Mouse (Mus musculus): ENCODE measurements around the gene Pex3.

Gene Pex3

DNA sequence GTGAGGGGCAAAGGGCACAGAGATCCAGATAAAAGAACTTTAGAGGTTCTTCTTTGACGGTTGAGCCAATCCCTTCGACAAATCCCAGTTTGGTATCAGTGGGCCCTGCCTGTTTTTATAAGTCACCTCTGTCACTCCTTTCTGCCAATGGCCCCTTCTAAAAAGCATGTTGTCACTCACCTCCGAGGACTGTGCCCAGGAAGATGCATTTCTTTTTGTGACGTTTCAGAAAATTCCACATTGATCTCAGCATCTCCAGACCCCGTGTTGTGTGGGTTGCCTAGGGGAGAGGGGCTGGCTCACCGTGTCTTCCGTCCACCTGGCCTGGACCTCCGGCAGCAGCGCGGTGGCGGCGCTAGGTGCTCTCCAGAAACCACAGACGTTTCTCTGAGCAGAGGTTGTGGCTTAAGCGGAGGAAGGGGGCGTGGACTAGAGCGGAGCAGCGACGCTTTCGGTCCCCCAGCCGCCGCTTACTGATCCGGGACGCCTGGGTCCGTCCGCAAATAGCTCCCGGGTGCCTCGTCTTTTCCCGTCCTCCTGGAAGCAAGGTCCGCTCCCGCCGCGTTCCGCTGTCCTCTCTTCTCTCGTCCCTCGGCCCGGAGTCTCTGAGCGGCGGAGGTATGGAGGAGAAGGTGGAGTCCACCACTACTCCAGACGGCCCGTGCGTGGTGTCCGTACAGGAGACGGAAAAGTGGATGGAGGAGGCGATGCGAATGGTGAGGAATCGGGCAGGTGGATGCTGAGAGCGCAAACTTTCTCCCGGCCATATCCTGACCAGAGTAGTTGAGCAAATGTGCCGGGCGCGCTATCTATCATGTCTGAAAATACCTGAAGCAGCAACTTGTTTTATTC lies at the start of gene Pex3, which contains the start of gene Adat2:
TSS of gene Pex3 (minus strand) at position 497 of the 852 bp plus-strand sequence.
TSS of gene Adat2 (plus strand) at position 249 of the 852 bp plus-strand sequence.
- DNase-seq, result peak; percentile 94

DNA sequence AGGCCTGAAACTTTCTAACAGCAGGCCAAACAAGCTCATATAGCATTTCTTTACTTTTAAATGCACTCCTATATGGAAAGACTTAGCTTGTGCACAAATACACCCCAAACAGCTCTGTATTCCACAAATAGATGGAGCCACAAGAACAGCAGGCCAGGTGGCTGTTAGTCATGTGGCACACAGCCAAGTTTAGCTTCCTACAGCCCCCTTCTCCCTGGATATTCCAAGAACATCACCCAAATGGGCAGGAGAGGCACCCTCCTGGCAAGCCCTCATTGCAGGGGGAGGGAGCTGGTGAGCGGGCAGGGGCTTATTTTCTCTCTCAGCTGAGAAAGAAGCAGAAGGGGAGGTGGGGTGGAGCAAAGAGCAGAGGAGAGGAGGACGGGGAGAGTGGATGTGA lies 48.0 kb upstream of the Pex3 start:
- no peak for DNase-seq

DNA sequence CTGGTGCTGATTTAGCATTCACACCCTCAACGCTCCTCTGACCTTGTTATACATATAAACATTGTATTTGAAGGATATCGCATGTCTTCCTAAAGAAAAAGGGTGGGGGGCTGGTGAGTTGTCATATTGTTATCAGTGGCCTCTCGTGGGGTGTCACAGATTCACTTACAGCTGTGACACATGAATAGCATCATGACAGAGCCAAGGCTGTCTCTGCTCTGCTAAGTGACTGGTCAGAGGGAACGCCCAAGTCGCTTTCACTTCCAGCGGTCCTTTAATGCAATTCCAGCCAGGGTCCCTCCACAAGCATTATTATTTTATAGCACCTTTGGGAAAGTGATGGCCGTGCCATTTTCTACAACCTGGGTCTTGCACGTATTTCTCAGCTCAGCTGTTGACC lies 44.5 kb upstream of the Pex3 start:
- no peak for DNase-seq

- DNase-seq, result no peak
Measured at GRCm38 (mm10) chr10:13596866-13597265, 43.9 kb upstream of the Pex3 start.

- peak; percentile 52 for DNase-seq
Measured at GRCm38 (mm10) chr10:13596073-13596472, 43.1 kb upstream of the Pex3 start.

- DNase-seq, result no peak
Measured at GRCm38 (mm10) chr10:13593529-13593928, 40.6 kb upstream of the Pex3 start.

- no peak for DNase-seq
Measured at GRCm38 (mm10) chr10:13592196-13592595, 39.3 kb upstream of the Pex3 start.

DNA sequence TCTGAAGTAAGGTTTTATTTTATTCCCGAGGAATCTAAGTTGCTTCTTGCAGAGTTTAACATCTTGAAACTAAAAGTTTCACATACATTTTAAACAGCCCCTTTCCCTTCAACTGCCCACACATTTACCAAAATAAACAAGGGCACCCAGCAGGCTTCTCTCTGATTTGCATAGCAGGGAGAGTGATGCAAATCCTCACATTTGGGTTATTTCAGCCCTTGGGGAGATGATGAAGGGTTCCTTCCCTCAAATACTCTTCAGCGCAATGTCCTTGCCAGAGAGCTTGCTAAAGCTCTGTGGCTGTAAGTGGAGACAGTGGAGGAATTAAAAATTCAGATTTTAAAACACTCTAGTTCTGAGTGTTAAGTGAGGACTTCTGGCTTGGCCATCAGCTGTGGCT lies 35.0 kb upstream of the Pex3 start:
- DNase-seq, result no peak

GRCm38 (mm10) chr10:13577123-13577522 lies 24.2 kb upstream of the Pex3 start:
- no peak for DNase-seq

GRCm38 (mm10) chr10:13572410-13572809 lies 19.5 kb upstream of the Pex3 start:
- DNase-seq, result no peak

- no peak for DNase-seq
Measured at GRCm38 (mm10) chr10:13572003-13572402, 19.1 kb upstream of the Pex3 start.

- DNase-seq, result no peak
Measured at GRCm38 (mm10) chr10:13570697-13571538, 18.0 kb upstream of the Pex3 start.

GRCm38 (mm10) chr10:13569818-13570217 lies 16.9 kb upstream of the Pex3 start:
- no peak for DNase-seq

DNA sequence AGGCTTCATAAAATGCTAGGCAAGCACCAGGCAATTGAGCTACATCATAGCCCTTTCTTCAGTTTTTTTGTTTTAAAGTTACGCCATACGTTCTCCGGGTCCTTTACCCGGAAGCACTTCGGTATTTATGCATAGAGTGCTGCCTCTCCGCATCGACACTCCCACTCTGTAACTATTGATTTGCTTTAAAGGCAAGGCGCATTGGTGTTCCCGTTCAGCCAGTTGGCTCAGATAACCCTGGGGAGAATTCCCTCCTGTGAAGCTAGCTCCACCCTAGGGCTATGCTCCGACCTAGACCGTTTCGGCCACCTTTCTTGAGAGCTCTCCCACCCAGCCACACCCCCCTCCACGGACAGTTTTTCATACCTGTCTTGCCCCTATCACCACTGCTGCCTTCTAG lies 13.5 kb upstream of the Pex3 start:
- no peak for DNase-seq

DNA sequence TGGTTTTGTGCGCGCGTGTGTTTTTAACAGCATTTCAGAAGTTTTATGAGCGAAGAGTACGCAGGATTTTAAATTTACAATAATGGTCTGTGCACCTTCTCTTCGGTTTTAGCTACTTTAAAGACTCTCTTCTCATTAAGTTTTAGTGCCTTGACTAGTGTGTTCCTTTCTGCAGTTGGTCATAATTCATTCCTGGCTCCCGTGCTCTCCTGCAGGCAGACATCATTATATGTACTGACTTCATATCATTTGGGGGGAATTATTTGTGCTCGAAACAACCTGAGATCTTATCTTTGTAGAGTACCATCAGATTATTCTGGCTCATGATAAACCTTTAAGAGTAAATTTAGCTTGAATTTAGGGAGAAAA lies 12.1 kb upstream of the Pex3 start:
- DNase-seq, result no peak

- peak; percentile 68 for DNase-seq
Measured at GRCm38 (mm10) chr10:13564364-13565079, 11.6 kb upstream of the Pex3 start.

GRCm38 (mm10) chr10:13560014-13560674 lies 7.2 kb upstream of the Pex3 start:
- DNase-seq, result no peak

DNA sequence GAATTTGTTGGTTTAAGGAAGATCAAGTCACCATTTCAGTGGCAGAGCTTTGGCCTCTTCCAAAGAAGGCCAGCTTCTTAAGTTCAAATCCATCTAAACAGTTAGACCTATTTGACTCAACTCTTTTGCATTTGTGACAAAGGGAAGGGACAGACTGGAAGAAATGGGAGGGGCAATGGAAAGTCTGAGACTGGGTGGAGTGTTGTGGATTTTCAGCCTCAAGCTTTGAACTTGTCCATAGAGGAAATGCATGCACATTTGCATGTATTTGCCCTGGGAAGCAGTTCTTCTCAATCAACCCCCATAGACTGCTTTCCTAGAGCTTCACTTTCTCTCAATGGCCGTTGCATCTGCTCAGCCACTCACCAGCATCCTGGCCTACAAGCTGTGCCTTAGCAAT lies 1.4 kb upstream of the Pex3 start:
- no peak for DNase-seq

DNA sequence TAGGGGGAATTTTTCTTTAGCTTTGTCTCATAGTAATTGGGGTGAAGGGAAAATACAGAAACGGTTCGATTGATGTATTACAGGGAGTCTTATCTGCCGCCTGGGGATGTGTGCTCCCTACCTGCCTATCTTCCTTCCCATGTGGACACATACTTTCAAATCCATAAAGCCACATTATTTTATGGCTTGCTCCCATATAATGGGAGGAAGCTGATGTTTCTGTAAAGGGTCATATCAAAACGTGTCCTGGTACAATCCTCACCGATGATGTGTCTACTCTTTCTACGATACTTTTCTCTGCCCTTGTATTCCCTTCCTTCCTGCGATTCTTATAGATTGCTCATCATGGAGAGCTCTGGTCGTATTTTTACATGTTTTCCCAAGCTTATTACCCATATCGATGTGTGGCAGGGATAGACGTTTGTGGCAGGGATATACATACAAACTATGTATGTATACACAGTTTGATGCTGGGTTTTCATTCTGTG lies 600 bp upstream of the Pex3 start:
- DNase-seq, result no peak

DNA sequence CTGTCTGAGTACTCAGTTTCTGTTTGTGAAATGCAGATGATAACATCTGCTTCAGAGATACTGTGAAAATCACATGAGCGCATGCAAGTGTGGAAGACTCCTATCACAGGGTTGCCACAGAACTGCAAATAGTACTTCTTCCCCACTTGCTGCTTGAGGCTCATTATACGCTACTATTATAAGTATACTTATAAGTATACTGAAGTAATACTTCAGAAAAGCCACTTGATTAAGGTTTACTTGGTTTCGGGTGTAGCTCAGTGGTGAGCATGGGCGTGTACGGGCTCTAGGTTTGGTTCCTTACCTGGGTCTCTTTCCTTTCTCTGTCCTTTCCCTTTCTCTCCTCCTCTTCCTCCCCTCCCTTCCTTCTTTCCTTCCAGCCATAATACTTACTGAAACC lies 11.2 kb downstream of the Pex3 start:
- no peak for DNase-seq

GRCm38 (mm10) chr10:13539769-13540333 lies 13.1 kb downstream of the Pex3 start:
- DNase-seq, result no peak

- peak; percentile 18 for DNase-seq
Measured at GRCm38 (mm10) chr10:13536706-13537105, 16.2 kb downstream of the Pex3 start.

Data from lung, postnatal 10 days (tissue).